Comparison of ENCODE assay signal across 11 mouse cellular contexts in the genomic region with DNA sequence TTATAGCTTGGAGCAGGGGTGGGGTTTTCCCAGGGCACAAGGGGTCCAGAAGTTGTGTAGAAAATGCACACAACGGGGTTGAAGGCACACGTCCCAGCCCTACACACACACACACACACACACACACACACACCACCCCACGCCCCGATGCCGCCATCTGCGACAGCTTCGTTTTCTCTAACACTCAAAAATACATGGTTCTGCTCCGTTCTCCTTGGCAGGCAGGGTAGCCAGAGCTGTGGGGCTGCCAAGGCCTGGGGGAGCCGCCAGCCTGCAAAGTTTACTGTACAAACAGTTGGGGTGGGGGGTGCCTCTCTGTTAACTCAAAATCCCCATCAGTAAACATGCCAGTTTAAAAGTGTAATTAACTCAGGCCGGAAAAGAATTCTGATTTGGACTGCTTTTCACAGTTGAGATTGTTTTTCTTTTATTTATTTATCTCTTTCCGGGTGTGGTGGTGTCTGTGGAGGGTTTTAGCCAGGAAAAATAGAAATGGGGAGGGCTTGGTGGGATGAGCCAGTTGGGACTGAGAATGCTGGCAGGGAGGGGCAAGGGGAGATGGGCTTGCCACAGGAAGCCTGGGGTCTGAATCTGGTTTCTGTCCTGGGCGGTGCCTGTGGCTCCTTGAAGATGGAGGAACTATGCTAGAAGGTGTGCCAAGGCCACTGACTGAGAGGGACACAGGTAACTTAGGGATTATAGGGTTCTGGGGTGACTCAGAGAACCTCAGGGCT.
DNase-seq lines count a peak whose midpoint lies in the region; ATAC-seq lines count a peak whose summit lies in the region.
"Had no signal": no experiment of that assay in that cellular context is flagged by ENCODE, and none has a peak within 500 bp of the region (broad histone marks: within the 10 kb centered on the region; RNA-seq: fewer than 3 reads in every experiment).

No protein-coding gene starts in this region.

- H3K36me3 ChIP-seq in forebrain, embryonic 13.5 days (ENCODE audit: poor library complexity, severe bottlenecking), result peaks cover 15% of the 10 kb centered on the region

- peak; percentile 61 to 64 for DNase-seq in left cerebral cortex, adult 18-20 months (ENCODE audit: low spot score in 2 of 2)
- DNase-seq in left cerebral cortex, adult 11 months (ENCODE audit: low spot score), result no peak
- peak; percentile 71 to 82 for DNase-seq in layer of hippocampus, postnatal 10 days (ENCODE audit: low spot score in 2 of 2)
- DNase-seq in right cerebral cortex, postnatal 10 days (ENCODE audit: low spot score in 2 of 2), result peak; percentile 75 to 78
- no peak for DNase-seq in kidney, postnatal 36 days
- DNase-seq in gastrocnemius, postnatal 14 days, result no peak
- DNase-seq in ovary, adult 18-20 months (ENCODE audit: low spot score), result no peak
- DNase-seq: adrenal gland, postnatal 25 days; kidney, adult 18-20 months had no signal

- WGBS in forebrain, embryonic 13.5 days, result 78% methylated on average over 12 of the region's 12 CpGs

- no peak overlapping the region for H3K4me3 ChIP-seq in forebrain, embryonic 13.5 days
- H3K4me3 ChIP-seq: megakaryocyte, embryonic 14.5 days had no signal

- no peaks in the 10 kb centered on the region for H3K9me3 ChIP-seq in forebrain, embryonic 13.5 days (replicated peaks)
- H3K9me3 ChIP-seq: megakaryocyte, embryonic 14.5 days had no signal

- H3K9ac ChIP-seq in forebrain, embryonic 13.5 days, result no peak overlapping the region

- no peak overlapping the region for H3K4me2 ChIP-seq in forebrain, embryonic 13.5 days

- H3K4me1 ChIP-seq in forebrain, embryonic 13.5 days, result peaks cover 54% of the 10 kb centered on the region

- no peaks in the 10 kb centered on the region for H3K27me3 ChIP-seq in forebrain, embryonic 13.5 days

- ATAC-seq in forebrain, embryonic 13.5 days, result no peak; the same call in 1 of the 2 replicates

- intact Hi-C loops in gastrocnemius, postnatal 14 days (cut with DNase I; ENCODE audit: low total_unique reads), result no loop called here

- H3K27ac ChIP-seq in forebrain, embryonic 13.5 days, result peak overlapping the region; percentile 40; the same call in 1 of the 2 replicates

Comparison
In these comparisons a context has a peak if more than half of its experiments do, and no peak if none do; other contexts are left out.
1. DNase-seq: peak in left cerebral cortex, adult 18-20 months (2 of 2), layer of hippocampus, postnatal 10 days (2 of 2) and right cerebral cortex, postnatal 10 days (2 of 2); none in left cerebral cortex, adult 11 months (single experiment), kidney, postnatal 36 days (0 of 2), gastrocnemius, postnatal 14 days (single experiment) and ovary, adult 18-20 months (single experiment).